Mouse (Mus musculus): ENCODE data around the gene Gm9508.

Gm9508 gene

DNA sequence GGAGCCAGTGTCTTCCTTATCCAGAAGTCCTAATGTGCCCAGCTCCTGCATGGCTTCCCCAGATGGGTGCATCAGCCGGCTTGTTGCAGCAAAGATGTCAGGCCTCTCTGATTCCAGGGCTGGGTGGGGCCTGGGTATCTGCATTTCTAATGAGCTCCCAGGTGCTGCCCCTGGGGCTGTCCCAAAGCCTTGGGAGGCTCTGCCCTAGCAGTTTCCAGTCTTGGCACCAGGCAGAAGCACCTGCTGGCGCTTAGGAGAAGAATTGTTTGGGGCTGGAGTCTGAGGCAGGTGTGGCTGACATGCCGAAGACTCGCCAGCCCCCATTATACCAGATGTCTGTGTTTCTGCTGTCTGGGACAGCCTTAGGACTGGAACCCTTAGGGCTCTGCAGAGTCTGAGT is 26.3 kb downstream of the Gm9508 start:
- no peak for DNase-seq (ENCODE audit: low spot score)

DNA sequence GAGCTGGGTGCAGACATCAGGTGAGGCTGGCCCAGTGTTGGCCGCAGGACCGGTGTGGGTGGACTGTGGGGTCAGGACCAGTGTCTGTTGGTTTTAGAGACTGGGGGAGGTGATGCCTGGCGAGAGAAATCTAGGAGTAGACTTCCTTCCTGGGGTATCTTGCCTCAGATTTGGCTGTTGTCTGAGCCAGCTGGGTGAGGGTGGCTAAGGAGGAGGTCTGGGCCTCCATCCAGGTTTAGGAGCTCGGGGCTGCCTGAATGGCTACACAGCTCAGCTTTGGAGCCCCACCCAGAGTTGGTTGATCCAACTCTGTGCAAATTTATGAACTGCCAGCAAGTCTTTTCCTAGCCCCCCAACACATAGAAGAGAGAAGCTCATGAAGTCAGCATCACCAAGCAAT is 29.6 kb downstream of the Gm9508 start:
- DNase-seq (ENCODE audit: low spot score) = no peak

DNA sequence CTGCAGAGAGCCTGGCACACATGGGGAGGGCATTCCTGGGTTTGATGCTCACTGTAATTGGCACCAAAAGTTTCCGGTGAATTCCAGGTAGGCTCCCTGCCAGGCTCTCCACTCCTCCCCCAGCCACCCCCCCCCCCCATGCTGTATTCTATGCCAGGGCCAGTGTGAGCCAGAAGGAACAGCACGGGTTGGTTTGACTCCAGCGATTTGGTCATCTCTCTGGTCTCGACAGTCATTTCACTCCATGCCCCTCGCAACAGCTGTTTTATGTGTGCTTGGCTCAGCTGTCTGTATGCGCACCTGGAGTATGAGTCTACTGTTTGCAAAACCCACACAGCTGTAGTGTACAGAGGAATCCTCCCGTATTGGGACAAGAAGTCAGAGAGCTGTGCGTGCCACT is 30.7 kb downstream of the Gm9508 start:
- DNase-seq (ENCODE audit: low spot score) = no peak

DNA sequence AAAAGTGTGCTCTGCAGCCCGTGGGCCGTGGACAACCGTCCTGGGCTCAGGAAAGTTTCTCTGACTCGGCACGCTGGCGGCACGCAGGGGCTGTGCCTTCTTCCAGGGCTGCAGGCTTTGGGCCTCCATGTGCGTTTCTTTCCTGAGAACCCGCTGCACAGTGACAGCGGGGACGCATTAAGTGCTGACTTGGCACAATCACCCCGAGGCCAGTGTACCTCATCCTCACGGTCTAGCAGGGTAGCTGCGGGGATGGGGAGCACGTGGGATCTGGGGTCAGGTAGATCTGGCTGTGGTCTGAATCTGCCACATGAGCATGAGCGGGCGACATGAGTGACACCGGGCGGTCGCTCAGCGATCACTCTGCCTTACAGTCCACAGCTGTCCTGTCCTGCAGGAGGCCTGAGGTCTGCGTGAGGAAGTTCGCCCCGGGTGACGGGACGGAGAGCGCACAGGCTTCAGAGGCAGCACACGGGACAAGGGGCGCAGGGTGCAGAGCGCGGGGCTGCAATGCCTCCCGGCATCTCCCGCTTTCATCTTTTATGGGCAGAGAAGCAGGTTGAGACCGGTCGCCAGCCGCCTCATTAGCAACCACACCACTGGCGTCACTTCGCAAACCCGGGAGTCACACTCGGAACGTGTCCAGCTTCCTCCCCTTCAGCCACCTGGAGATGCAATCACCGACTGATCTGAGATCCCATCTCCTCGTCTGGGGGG is 32.9 kb downstream of the Gm9508 start:
- no peak for DNase-seq (ENCODE audit: low spot score)

DNA sequence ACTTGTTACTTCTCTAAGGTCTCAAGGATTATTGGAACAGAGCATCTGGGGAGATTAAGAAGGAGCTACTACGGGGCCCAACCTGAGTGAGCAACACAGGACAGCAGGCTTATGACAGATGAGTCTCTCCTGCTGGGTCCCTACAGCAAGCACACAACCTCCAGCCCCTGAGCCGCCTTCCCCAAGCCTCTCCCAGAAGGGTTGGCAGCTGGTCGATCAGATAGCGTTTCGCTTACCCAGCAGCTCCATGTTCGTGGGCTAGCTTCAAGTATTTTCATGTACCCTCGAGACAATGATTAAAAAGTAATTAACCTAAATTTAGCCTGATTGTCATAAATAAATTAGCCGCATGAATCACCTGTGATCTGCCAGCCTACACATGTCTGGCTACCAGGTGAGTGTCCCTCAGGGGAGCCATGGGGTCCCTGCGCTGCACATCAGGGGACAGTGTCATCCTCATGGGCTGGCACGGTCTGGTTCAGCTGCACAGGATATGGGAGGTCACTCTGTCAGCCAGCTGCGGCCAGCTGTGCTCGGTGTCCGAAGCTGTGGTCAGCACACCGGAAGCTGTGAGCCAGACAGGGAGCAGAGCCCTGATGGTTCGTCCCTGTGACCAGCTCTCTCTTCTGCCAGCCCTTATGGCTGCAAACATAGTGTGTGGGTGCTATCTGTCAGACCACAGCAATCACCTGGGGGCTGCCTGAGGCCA is 38.6 kb downstream of the Gm9508 start:
- no peak for DNase-seq (ENCODE audit: low spot score)

DNA sequence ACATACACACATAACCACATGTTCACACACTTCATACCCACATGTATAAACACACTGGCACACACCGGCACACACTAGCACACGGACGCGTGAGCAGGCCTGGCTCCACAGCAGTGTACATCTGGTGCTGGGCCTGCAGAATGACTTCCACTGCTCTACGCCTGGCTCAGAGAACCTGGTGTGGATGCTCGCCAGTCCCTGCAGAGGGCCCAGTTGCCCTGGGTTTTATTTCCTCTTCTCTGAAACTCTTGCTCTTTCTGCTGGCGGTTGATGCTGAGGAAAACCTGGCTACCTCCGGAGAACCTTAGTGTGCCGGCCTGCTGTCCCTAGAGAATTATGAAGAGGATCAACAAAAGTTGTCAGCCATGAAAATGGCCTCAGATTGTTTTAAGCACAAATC is 45.0 kb downstream of the Gm9508 start:
- no peak for DNase-seq (ENCODE audit: low spot score)

DNA sequence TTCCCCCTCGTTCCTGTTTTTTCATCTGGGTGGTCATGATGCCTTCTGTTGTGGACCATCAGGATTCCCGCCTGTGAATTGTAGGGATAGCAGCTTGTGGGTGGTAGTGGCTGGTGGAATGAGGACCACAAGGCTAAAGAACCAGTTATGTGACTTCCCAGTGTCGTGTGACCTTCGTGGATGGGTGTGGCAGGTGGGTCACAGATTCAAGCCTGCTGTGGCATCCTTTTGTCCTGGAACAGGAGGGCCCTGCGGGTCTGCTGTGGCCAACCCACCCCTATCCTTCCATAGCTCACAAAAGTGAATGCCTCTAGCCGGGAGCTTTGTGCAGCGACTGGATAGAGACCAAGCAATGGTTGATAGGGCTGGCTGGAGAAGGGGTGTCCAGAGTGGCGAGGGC is 49.1 kb downstream of the Gm9508 start:
- no peak for DNase-seq (ENCODE audit: low spot score)

DNA sequence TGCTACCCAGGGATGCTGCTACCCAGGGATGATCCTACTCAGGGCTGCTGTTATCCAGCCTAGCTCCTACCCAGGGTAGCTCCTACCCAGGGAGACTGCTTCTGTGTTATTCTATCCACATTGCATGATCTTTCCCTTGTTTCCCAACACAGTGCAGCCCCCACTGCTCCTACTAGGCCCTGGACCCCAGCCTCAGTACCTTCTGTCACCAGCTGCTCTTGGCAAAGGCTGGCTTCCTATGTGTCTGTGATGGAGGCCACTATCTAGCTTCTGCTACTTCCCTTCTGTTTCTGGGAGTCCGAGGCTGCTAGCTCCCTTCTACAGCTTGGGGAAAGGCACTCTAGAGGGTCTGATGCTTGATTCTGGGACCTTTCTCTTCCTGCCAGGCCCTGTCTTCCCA is 49.6 kb downstream of the Gm9508 start:
- no peak for DNase-seq (ENCODE audit: low spot score)
